Mouse (Mus musculus) lung, postnatal 36 days (tissue): ENCODE results near the gene Igtp.

Experiments used
- DNase-seq: peaks from one replicate; pipeline ENCODE4 v3.0.0; 2022; ENCODE audit warnings: mixed read lengths

Igtp gene

GRCm38 (mm10) chr11:58199229-58200037 is at the start of gene Igtp, which contains the start of gene Irgm2:
TSS of gene Igtp (plus strand) at chr11:58199556.
TSS of gene Irgm2 (plus strand) at chr11:58199618.
- DNase-seq, result peak; percentile 92

- no peak for DNase-seq
These were observed 43.9 kb upstream of the Igtp start for GRCm38 (mm10) chr11:58155458-58155857.

GRCm38 (mm10) chr11:58156871-58157270 is 42.5 kb upstream of the Igtp start:
- DNase-seq, result no peak

GRCm38 (mm10) chr11:58165072-58165471 is 34.3 kb upstream of the Igtp start:
- DNase-seq, result no peak

- no peak for DNase-seq
These were observed 31.6 kb upstream of the Igtp start for GRCm38 (mm10) chr11:58167822-58168166.

GRCm38 (mm10) chr11:58168167-58168915 is 31.0 kb upstream of the Igtp start, which contains the start of gene Gemin5:
TSS of gene Gemin5 (minus strand) at chr11:58168539.
- DNase-seq, result peak; percentile 79

- no peak for DNase-seq
These were observed 29.7 kb upstream of the Igtp start for GRCm38 (mm10) chr11:58169666-58170065.

- peak; percentile 98 for DNase-seq
These were observed 27.8 kb upstream of the Igtp start, which contains the start of gene Mrpl22 for GRCm38 (mm10) chr11:58171459-58172091. TSS of gene Mrpl22 (plus strand) at chr11:58171661.

- DNase-seq, result peak; percentile 95
These were observed 19.8 kb upstream of the Igtp start for GRCm38 (mm10) chr11:58179563-58179962.

GRCm38 (mm10) chr11:58179986-58180385 is 19.4 kb upstream of the Igtp start:
- peak; percentile 32 for DNase-seq

- no peak for DNase-seq
These were observed 18.6 kb upstream of the Igtp start for GRCm38 (mm10) chr11:58180756-58181155.

GRCm38 (mm10) chr11:58183579-58183978 is 15.8 kb upstream of the Igtp start:
- DNase-seq, result peak; percentile 15

GRCm38 (mm10) chr11:58189675-58190074 is 9.7 kb upstream of the Igtp start:
- DNase-seq, result no peak

GRCm38 (mm10) chr11:58193326-58193725 is 6.0 kb upstream of the Igtp start:
- no peak for DNase-seq

- no peak for DNase-seq
These were observed 5.4 kb upstream of the Igtp start for GRCm38 (mm10) chr11:58193860-58194520.

GRCm38 (mm10) chr11:58198663-58199062 is 693 bp upstream of the Igtp start:
- DNase-seq, result no peak

GRCm38 (mm10) chr11:58200226-58200625 is 870 bp downstream of the Igtp start:
- no peak for DNase-seq

GRCm38 (mm10) chr11:58201052-58201451 is 1.7 kb downstream of the Igtp start:
- DNase-seq, result no peak

GRCm38 (mm10) chr11:58210321-58210886 is 11.0 kb downstream of the Igtp start:
- no peak for DNase-seq

GRCm38 (mm10) chr11:58211062-58211681 is 11.8 kb downstream of the Igtp start:
- DNase-seq, result no peak

GRCm38 (mm10) chr11:58211682-58212067 is 12.3 kb downstream of the Igtp start:
- DNase-seq, result no peak
